20 mouse cellular contexts compared by ENCODE assay signal in genomic region chr15:93832956-93833355, GRCm38 (mm10).
DNase-seq lines count a peak whose midpoint lies in the region; ATAC-seq lines count a peak whose summit lies in the region.
"Had no signal": no experiment of that assay in that cellular context is flagged by ENCODE, and none has a peak within 500 bp of the region (broad histone marks: within the 10 kb centered on the region; RNA-seq: fewer than 3 reads in every experiment).

No protein-coding gene starts in this region.

- DNase-seq in cerebellum, postnatal 14 days = peak; percentile 12 to 20
- no peak for DNase-seq in cerebellum, adult 11 months
- no peak for DNase-seq in heart, adult 8-10 months (ENCODE audit: low spot score)
- no peak for DNase-seq in neural tube, embryonic 10.5 days (ENCODE audit: extremely low spot score, low spot score)
- DNase-seq: adrenal gland, adult 8-10 months; cerebellum, adult 8-10 months; liver, embryonic 13.5 days had no signal

- no peak overlapping the region for H3K4me3 ChIP-seq in heart, embryonic 16.5 days (ENCODE audit: low read length)
- H3K4me3 ChIP-seq in neural tube, embryonic 13.5 days = no peak overlapping the region
- H3K4me3 ChIP-seq: erythroblast, embryonic 14.5 days; hindbrain, embryonic 12.5 days; intestine, embryonic 15.5 days; limb, embryonic 12.5 days; liver, embryonic 13.5 days; midbrain, embryonic 13.5 days had no signal

- H3K36me3 ChIP-seq in heart, embryonic 16.5 days (ENCODE audit: control insufficient read depth, insufficient read depth) = no peaks in the 10 kb centered on the region
- no peaks in the 10 kb centered on the region for H3K36me3 ChIP-seq in neural tube, embryonic 13.5 days
- H3K36me3 ChIP-seq: G1E; hindbrain, embryonic 12.5 days; intestine, embryonic 15.5 days; limb, embryonic 12.5 days; liver, embryonic 13.5 days; midbrain, embryonic 13.5 days had no signal

- no peak for ATAC-seq in heart, embryonic 16.5 days (replicated peaks; ENCODE audit: extremely low read depth, insufficient read depth, low FRiP score)
- no peak for ATAC-seq in neural tube, embryonic 13.5 days (ENCODE audit: low read depth)
- ATAC-seq in megakaryocyte, adult 5-6 weeks (ENCODE audit: poor library complexity, severe bottlenecking) = 0 out of 2 replicates have a peak, but pooled peaks have one; percentile 3
- ATAC-seq: forebrain, embryonic 16.5 days; intestine, embryonic 15.5 days; midbrain, embryonic 13.5 days had no signal

- H3K9me3 ChIP-seq in heart, embryonic 16.5 days (replicated peaks; ENCODE audit: control insufficient read depth, low read length) = no peaks in the 10 kb centered on the region
- H3K9me3 ChIP-seq in neural tube, embryonic 13.5 days = no peaks in the 10 kb centered on the region
- H3K9me3 ChIP-seq: hindbrain, embryonic 12.5 days; intestine, embryonic 15.5 days; limb, embryonic 12.5 days; liver, embryonic 13.5 days; midbrain, embryonic 13.5 days had no signal

- H3K9ac ChIP-seq in heart, embryonic 16.5 days (ENCODE audit: low read length) = no peak overlapping the region
- H3K9ac ChIP-seq in neural tube, embryonic 13.5 days = no peak overlapping the region
- H3K9ac ChIP-seq: hindbrain, embryonic 12.5 days; intestine, embryonic 15.5 days; limb, embryonic 12.5 days; liver, embryonic 13.5 days; midbrain, embryonic 13.5 days had no signal

- peaks cover 4% of the 10 kb centered on the region; the same call in 1 of the 2 replicates for H3K4me1 ChIP-seq in heart, embryonic 16.5 days (ENCODE audit: control insufficient read depth, insufficient read depth, low read length)
- H3K4me1 ChIP-seq in neural tube, embryonic 13.5 days (replicated peaks) = peaks cover 5% of the 10 kb centered on the region; the same call in 1 of the 2 replicates
- H3K4me1 ChIP-seq: hindbrain, embryonic 12.5 days; liver, embryonic 13.5 days; midbrain, embryonic 13.5 days had no signal

- no peak overlapping the region for H3K27ac ChIP-seq in heart, embryonic 16.5 days (ENCODE audit: low read length)
- H3K27ac ChIP-seq in neural tube, embryonic 13.5 days (replicated peaks) = peak overlapping the region; percentile 23; the same call in 1 of the 2 replicates
- H3K27ac ChIP-seq: gastrocnemius, adult 2 months; hindbrain, embryonic 12.5 days; hindbrain, postnatal 0 days; intestine, embryonic 15.5 days; limb, embryonic 12.5 days; liver, embryonic 13.5 days; midbrain, embryonic 13.5 days had no signal

- no peaks in the 10 kb centered on the region for H3K27me3 ChIP-seq in heart, embryonic 16.5 days (ENCODE audit: control insufficient read depth, insufficient read depth, low read length)
- H3K27me3 ChIP-seq in neural tube, embryonic 13.5 days = no peaks in the 10 kb centered on the region
- H3K27me3 ChIP-seq: hindbrain, embryonic 12.5 days; intestine, embryonic 15.5 days; limb, embryonic 12.5 days; liver, embryonic 13.5 days; midbrain, embryonic 13.5 days had no signal

- H3K4me2 ChIP-seq in heart, embryonic 16.5 days (ENCODE audit: low read depth, low read length) = peak overlapping the region; percentile 11; the same call in 1 of the 2 replicates
- H3K4me2 ChIP-seq in neural tube, embryonic 13.5 days = no peak overlapping the region
- H3K4me2 ChIP-seq: heart, embryonic 11.5 days; hindbrain, embryonic 12.5 days; limb, embryonic 12.5 days; midbrain, embryonic 13.5 days had no signal

- WGBS in heart, embryonic 16.5 days = 80% methylated on average over 1 of the region's 1 CpGs
- WGBS in neural tube, embryonic 13.5 days = 60% methylated on average over 1 of the region's 1 CpGs

Comparison
In these comparisons a context has a peak if more than half of its experiments do, and no peak if none do; other contexts are left out.
1. DNase-seq: peak in cerebellum, postnatal 14 days (2 of 2); none in cerebellum, adult 11 months (single experiment), heart, adult 8-10 months (single experiment) and neural tube, embryonic 10.5 days (single experiment).